Mouse (Mus musculus) liver, embryonic 15.5 days (tissue): ENCODE data around the gene Ifitm10. TPM values are rescaled to one million over a fixed set of nuclear protein-coding genes. Genes with fewer than 3 reads are reported as not detected.

ENCODE experiments used
- ATAC-seq: fragments of 200-750 bp; cut with Nextera tagmentation; 2 replicates; pipeline ENCODE4 v1.8.0; 2017; ENCODE audit warnings: moderate number of reproducible peaks, mild to moderate bottlenecking, moderate library complexity; ENCODE audit not compliant: insufficient read depth
- H3K27ac ChIP-seq: fragments of 300-500 bp; sonication (generic); replicated peaks from 2 replicates; pipeline ENCODE4 v1.5.1; 2015; ENCODE audit warnings: mild to moderate bottlenecking, inconsistent platforms
- H3K27me3 ChIP-seq: fragments of 300-500 bp; sonication (generic); 2 replicates; pipeline ENCODE4 v1.6.1; 2015; ENCODE audit warnings: mild to moderate bottlenecking, inconsistent platforms
- H3K36me3 ChIP-seq: fragments of 300-500 bp; sonication (generic); replicated peaks from 2 replicates; pipeline ENCODE4 v1.6.1; 2015; ENCODE audit warnings: moderate library complexity, mild to moderate bottlenecking, inconsistent platforms
- H3K4me1 ChIP-seq: fragments of 300-500 bp; sonication (generic); replicated peaks from 2 replicates; pipeline ENCODE4 v1.6.1; 2015; ENCODE audit warnings: inconsistent platforms
- H3K4me2 ChIP-seq: fragments of 300-500 bp; sonication (generic); 2 replicates; pipeline ENCODE4 v1.6.1; 2015; ENCODE audit warnings: moderate library complexity, mild to moderate bottlenecking, inconsistent platforms
- H3K4me3 ChIP-seq: fragments of 300-500 bp; sonication (generic); replicated peaks from 2 replicates; pipeline ENCODE4 v1.5.1; 2015; ENCODE audit warnings: mild to moderate bottlenecking, inconsistent platforms
- H3K9ac ChIP-seq: fragments of 300-500 bp; sonication (generic); 2 replicates; pipeline ENCODE4 v1.6.1; 2015; ENCODE audit warnings: moderate library complexity, mild to moderate bottlenecking, inconsistent platforms
- H3K9me3 ChIP-seq: fragments of 300-500 bp; sonication (generic); replicated peaks from 2 replicates; pipeline ENCODE4 v1.6.1; 2016; ENCODE audit warnings: inconsistent platforms
- WGBS: fragments of 180-500 bp; shearing (Covaris S2); methylation state at CpG from one replicate; pipeline ENCODE4 v1.1.7; 2015; ENCODE audit warnings: mixed read lengths; ENCODE audit not compliant: insufficient replicate concordance; 5-methylcytosine and 5-hydroxymethylcytosine counted together
- polyA plus RNA-seq: library from polyadenylated mRNA; unstranded; fragments of >200 nt; fragmentation: Nextera tagmentation; extraction: Ambion mirVana; gene quantifications from 2 replicates; pipeline ENCODE4 v1.2.1, GENCODE M21; 2015

Gene Ifitm10
- polyA plus RNA-seq, result 1.9 and 2.1 TPM in 2 replicates

- Histone ChIP-seq H3K9me3 (no peaks in the 10 kb centered on the region), H3K4me1 (peaks cover 63% of the 10 kb centered on the region), H3K9ac (no peak within 1 kb of the TSS), H3K4me3 (peak within 1 kb of the TSS; percentile 50; the same call in 1 of the 2 replicates), H3K27me3 (peaks cover 56% of the 10 kb centered on the region), H3K36me3 (peaks cover 45% of the 10 kb centered on the region), H3K27ac (peak within 1 kb of the TSS; percentile 14; the same call in 1 of the 2 replicates), H3K4me2 (peak within 1 kb of the TSS; percentile 71)
- ATAC-seq, result no peak
- 75% methylated on average over 8 of the region's 8 CpGs for WGBS
Measured at GRCm38 (mm10) chr7:142373641-142374412, at the start of gene Ifitm10. Gene Ifitm10, minus strand, starts transcription at chr7:142373753.

- H3K4me3 ChIP-seq, result no peak overlapping the region
- H3K36me3 ChIP-seq, result no peaks in the 10 kb centered on the region
- H3K9me3 ChIP-seq, result no peaks in the 10 kb centered on the region
- peaks cover under 1% of the 10 kb centered on the region; the same call in 1 of the 2 replicates for H3K27me3 ChIP-seq
- H3K4me2 ChIP-seq, result no peak overlapping the region
- 51% methylated on average over 2 of the region's 2 CpGs for WGBS
- H3K27ac ChIP-seq, result peak overlapping the region; percentile 93
- no peak overlapping the region for H3K9ac ChIP-seq
- peak; percentile 67 for ATAC-seq
- H3K4me1 ChIP-seq, result peaks cover 44% of the 10 kb centered on the region
Measured at GRCm38 (mm10) chr7:142421826-142422225, 48.3 kb upstream of the Ifitm10 start.

- Histone ChIP-seq H3K4me3 (peak overlapping the region; percentile 29), H3K9ac (peak overlapping the region; percentile 57), H3K27ac (peak overlapping the region; percentile 93), H3K4me1 (peaks cover 44% of the 10 kb centered on the region), H3K4me2 (peak overlapping the region; percentile 61), H3K36me3 (no peaks in the 10 kb centered on the region), H3K27me3 (no peaks in the 10 kb centered on the region), H3K9me3 (no peaks in the 10 kb centered on the region)
- ATAC-seq, result peak; percentile 85
- WGBS, result 15% methylated on average over 5 of the region's 5 CpGs
Measured at GRCm38 (mm10) chr7:142419887-142420286, 46.3 kb upstream of the Ifitm10 start.

- H3K27me3 ChIP-seq, result no peaks in the 10 kb centered on the region
- no peaks in the 10 kb centered on the region for H3K36me3 ChIP-seq
- H3K9me3 ChIP-seq, result no peaks in the 10 kb centered on the region
- no peak overlapping the region for H3K4me2 ChIP-seq
- no peak for ATAC-seq
- peak overlapping the region; percentile 93; the same call in 1 of the 2 replicates for H3K27ac ChIP-seq
- 87% methylated on average over 8 of the region's 8 CpGs for WGBS
- H3K9ac ChIP-seq, result no peak overlapping the region
- H3K4me3 ChIP-seq, result no peak overlapping the region
- peaks cover 47% of the 10 kb centered on the region for H3K4me1 ChIP-seq
Measured at GRCm38 (mm10) chr7:142418679-142419078, 45.1 kb upstream of the Ifitm10 start.

- no peaks in the 10 kb centered on the region for H3K36me3 ChIP-seq
- WGBS, result 92% methylated on average over 2 of the region's 2 CpGs
- ATAC-seq, result no peak
- no peak overlapping the region for H3K9ac ChIP-seq
- no peaks in the 10 kb centered on the region for H3K9me3 ChIP-seq
- peak overlapping the region; percentile 19; the same call in 1 of the 2 replicates for H3K27ac ChIP-seq
- no peaks in the 10 kb centered on the region for H3K27me3 ChIP-seq
- H3K4me3 ChIP-seq, result no peak overlapping the region
- peaks cover 53% of the 10 kb centered on the region for H3K4me1 ChIP-seq
- no peak overlapping the region for H3K4me2 ChIP-seq
Measured at GRCm38 (mm10) chr7:142418027-142418426, 44.5 kb upstream of the Ifitm10 start.

GRCm38 (mm10) chr7:142416225-142416624 is 42.7 kb upstream of the Ifitm10 start:
- Histone ChIP-seq H3K27ac (no peak overlapping the region), H3K9ac (no peak overlapping the region), H3K36me3 (no peaks in the 10 kb centered on the region), H3K4me3 (no peak overlapping the region), H3K4me1 (peaks cover 41% of the 10 kb centered on the region), H3K4me2 (no peak overlapping the region), H3K27me3 (no peaks in the 10 kb centered on the region), H3K9me3 (no peaks in the 10 kb centered on the region)
- no peak for ATAC-seq
- 68% methylated on average over 3 of the region's 3 CpGs for WGBS

- Histone ChIP-seq H3K9ac (no peak overlapping the region), H3K27me3 (no peaks in the 10 kb centered on the region), H3K4me1 (peaks cover 32% of the 10 kb centered on the region), H3K9me3 (no peaks in the 10 kb centered on the region), H3K4me2 (no peak overlapping the region), H3K36me3 (no peaks in the 10 kb centered on the region), H3K4me3 (no peak overlapping the region), H3K27ac (no peak overlapping the region)
- WGBS, result 46% methylated on average over 4 of the region's 4 CpGs
- no peak for ATAC-seq
Measured at GRCm38 (mm10) chr7:142415314-142415713, 41.8 kb upstream of the Ifitm10 start.

- Histone ChIP-seq H3K4me3 (no peak overlapping the region), H3K9me3 (no peaks in the 10 kb centered on the region), H3K9ac (no peak overlapping the region), H3K27me3 (no peaks in the 10 kb centered on the region), H3K27ac (no peak overlapping the region), H3K4me1 (peaks cover 21% of the 10 kb centered on the region), H3K36me3 (no peaks in the 10 kb centered on the region), H3K4me2 (peak overlapping the region; percentile 13; the same call in 1 of the 2 replicates)
- 35% methylated on average over 6 of the region's 6 CpGs for WGBS
- peak; percentile 78 for ATAC-seq
Measured at GRCm38 (mm10) chr7:142413285-142413684, 39.7 kb upstream of the Ifitm10 start.

- ATAC-seq, result no peak
- H3K4me2 ChIP-seq, result no peak overlapping the region
- H3K4me1 ChIP-seq, result peaks cover 21% of the 10 kb centered on the region
- H3K9me3 ChIP-seq, result no peaks in the 10 kb centered on the region
- H3K4me3 ChIP-seq, result no peak overlapping the region
- H3K27me3 ChIP-seq, result no peaks in the 10 kb centered on the region
- WGBS, result 73% methylated on average over 3 of the region's 3 CpGs
- H3K9ac ChIP-seq, result no peak overlapping the region
- no peak overlapping the region for H3K27ac ChIP-seq
- H3K36me3 ChIP-seq, result no peaks in the 10 kb centered on the region
Measured at GRCm38 (mm10) chr7:142409603-142410002, 36.0 kb upstream of the Ifitm10 start.

- H3K4me1 ChIP-seq, result peaks cover 22% of the 10 kb centered on the region
- H3K27me3 ChIP-seq, result no peaks in the 10 kb centered on the region
- no peaks in the 10 kb centered on the region for H3K36me3 ChIP-seq
- no peak overlapping the region for H3K4me3 ChIP-seq
- 81% methylated on average over 8 of the region's 8 CpGs for WGBS
- no peak overlapping the region for H3K4me2 ChIP-seq
- ATAC-seq, result no peak
- H3K9ac ChIP-seq, result no peak overlapping the region
- H3K27ac ChIP-seq, result no peak overlapping the region
- no peaks in the 10 kb centered on the region for H3K9me3 ChIP-seq
Measured at GRCm38 (mm10) chr7:142408686-142409085, 35.1 kb upstream of the Ifitm10 start.

GRCm38 (mm10) chr7:142407935-142408334 is 34.4 kb upstream of the Ifitm10 start:
- Histone ChIP-seq H3K36me3 (no peaks in the 10 kb centered on the region), H3K4me2 (no peak overlapping the region), H3K4me1 (peaks cover 16% of the 10 kb centered on the region), H3K27me3 (no peaks in the 10 kb centered on the region), H3K4me3 (no peak overlapping the region), H3K9me3 (no peaks in the 10 kb centered on the region), H3K27ac (no peak overlapping the region), H3K9ac (no peak overlapping the region)
- 38% methylated on average over 4 of the region's 4 CpGs for WGBS
- no peak for ATAC-seq
